Mouse (Mus musculus) heart, postnatal 25 days (tissue): Measurements from ENCODE around the gene Tmem63a. TPM values are rescaled to one million over a fixed set of nuclear protein-coding genes. Genes with fewer than 3 reads are reported as not detected.
A peak's percentile ranks its signal among the peaks of the same experiment; 100 is the strongest.
"Not testable (repeated sequence)": the region's sequence is repeated elsewhere in the genome, so short reads cannot be mapped to it uniquely, and the experiment has no call there.

Experiments used
- DNase-seq: peaks from one replicate; pipeline ENCODE4 v3.0.0; 2022; ENCODE audit warnings: low spot score
- intact Hi-C: fragments of 180-260 bp; cut with DNase I; formaldehyde crosslinking; loops from one replicate; pipeline ENCODE4 v1.15.1; 2025
- total RNA-seq, 2 experiments: library from RNA; stranded (reverse); gene quantifications; 2 replicates each; pipeline ENCODE4 v1.2.3; 2021

The Tmem63a gene
- 10 to 100 TPM; 15.1 to 16.3 TPM for total RNA-seq

DNA sequence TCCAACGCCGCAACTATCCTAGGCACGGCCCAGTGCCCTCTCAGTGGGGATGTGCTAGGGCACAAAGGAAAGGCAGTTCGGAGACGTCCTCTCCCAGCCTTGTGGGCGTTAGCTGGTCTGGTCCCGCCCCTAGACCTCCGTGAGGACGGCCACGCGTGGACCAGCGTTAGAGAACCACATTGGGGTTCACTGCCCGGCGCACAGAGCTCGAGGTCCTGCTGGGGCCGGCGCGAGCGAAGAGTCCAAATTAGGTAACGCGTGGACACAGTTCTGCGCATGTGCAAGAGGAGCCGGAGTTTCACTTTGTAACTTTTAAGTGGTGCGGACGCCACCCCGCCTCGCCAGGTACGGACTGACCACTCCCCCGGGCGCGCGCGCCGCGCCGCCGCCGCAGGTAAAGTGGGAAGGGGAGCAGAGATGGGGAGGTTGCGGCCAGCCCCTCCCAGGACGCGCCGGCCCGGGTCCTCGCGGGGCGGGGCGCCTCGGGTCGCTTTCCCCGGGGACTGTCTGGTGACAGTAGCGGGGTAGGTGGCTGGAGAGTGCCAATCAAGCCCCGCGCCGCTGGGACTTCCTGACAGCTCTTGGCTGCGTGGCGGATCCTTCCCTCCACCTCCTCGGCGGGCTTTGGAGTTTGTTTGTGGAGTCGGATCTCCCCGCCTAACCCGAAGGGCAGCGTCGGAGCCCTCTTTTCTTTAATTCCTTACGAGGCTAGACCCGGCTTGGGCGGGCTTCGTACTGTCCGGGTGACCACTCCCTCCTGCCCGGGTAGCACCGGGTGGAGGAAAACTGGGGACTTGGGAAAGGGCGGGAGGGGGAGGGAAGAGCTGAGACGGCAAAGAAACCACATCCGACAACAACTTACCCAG is at the start of gene Tmem63a:
Gene Tmem63a (plus strand): TSS at position 179 of the 866 bp plus-strand sequence.
- intact Hi-C loops = no loop called here

DNA sequence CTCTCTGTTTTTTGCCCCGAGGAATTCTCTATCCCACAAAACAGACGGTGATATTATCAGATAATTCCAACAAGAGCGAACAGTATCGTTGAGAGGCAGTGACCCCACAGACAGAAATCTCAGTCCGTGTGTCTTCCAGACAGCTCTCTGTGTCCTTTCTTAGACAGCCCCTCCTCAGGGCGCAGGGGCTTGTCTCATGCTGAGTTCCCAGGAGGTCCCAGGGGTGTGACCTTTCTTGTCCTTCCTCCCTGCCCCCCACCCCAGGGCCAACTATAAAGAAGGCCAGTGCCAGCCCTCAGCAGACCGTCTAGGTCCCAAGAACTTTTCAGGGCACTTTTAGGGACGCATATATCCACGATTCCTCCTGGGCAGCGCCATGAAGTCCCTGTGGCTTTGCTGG is 49.3 kb upstream of the Tmem63a start, which contains the start of gene Lefty2:
Gene Lefty2 (plus strand): TSS at position 301 of the 400 bp plus-strand sequence.
- DNase-seq = no peak
- intact Hi-C loops = no loop called here

More for the DNA sequence above, at the start of gene Tmem63a:
- peak; percentile 63 for DNase-seq

DNA sequence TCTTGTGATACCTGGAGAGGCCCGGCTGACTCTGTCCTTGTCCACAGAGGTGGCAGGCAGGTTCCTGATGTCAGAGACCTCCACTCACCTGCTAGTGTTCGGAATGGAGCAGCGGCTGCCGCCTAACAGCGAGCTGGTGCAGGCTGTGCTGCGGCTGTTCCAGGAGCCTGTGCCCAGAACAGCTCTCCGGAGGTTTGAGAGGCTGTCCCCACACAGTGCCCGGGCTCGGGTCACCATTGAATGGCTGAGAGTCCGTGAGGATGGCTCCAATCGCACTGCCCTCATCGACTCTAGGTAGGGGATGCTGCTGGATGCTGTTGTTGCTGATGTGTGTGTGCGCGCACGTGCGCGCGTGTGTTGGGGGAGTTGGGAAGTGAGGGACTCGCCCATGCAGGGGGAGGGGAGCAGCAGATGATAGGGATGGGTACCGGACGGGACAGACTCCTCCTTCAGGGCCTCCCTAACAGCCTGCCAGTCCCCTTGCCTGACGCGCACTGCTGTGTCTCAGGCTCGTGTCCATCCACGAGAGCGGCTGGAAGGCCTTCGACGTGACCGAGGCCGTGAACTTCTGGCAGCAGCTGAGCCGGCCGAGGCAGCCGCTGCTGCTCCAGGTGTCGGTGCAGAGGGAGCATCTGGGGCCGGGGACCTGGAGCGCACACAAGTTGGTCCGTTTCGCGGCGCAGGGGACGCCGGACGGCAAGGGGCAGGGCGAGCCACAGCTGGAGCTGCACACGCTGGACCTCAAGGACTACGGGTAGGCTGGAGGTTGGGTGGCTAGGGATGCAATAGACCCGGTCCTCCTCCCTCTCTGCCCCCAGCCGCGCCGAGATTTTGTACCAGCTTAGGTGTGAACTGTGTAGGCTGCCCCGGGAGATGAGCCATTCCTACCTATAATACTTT is 47.8 kb upstream of the Tmem63a start:
- DNase-seq, intact Hi-C loops: not testable (repeated sequence)

DNA sequence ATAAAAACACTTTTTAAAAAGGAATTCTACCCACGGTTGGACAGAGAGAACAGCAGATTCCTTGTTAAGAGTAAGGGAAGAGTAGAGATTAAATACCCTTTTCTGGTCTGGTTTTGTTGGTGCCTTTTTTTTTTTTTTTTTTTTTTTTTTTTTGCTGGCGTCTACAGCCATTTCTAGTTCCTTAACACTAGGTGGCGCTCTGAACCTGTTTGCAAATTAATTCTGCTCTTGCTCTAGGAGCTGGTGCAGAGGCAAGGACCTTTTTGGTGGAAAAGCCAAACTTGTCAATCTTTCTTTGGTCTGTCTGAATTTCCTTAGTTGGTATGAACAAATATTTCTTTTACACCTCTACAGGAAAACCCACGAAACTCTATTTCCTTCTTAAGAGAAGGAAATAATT is 41.0 kb upstream of the Tmem63a start:
- intact Hi-C loops = loop anchor here (1.0 kb wide), 1 partner anchor 73 kb away; no protein-coding TSS in a partner anchor
- DNase-seq = no peak

DNA sequence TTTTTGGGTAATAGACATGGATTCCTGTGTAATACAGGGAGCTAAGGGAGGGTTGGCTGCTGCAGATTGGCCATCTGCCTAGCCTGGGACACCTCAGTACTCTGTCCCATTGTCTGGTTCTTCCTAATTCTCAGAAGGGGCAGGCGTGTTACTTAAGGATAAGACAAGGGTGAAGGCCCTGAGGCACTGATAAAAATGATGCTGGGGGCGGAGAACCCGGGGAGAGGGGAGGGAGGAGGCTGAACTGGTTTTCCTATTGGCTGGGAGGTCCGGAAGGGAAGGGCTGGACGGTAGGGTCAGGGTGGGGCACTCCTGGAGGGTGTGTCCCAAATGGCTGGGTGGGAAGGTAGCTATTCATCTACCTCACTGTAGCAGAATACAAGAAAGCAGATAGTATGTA is 39.2 kb upstream of the Tmem63a start:
- intact Hi-C loops = loop anchor here (2.0 kb wide), 1 partner anchor 38 kb away; no protein-coding TSS in a partner anchor
- DNase-seq = no peak

DNA sequence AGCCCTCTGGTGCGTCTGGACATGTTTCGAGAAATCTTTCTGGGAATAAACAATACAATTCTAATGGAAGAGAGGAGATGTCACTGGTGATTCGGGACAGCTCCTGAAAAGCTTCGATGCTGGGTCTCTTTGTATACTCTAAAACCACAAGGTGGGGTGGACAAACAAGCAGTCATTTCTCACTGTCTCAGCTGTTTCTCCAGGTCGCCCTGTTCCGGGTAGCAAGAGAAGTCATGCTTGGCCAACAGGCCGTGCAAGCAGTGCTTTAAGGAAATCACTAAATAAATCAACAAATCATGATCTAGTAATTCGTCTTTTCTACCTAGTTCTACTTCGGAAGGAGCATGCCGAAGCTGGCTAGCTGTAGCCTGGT is 38.5 kb upstream of the Tmem63a start:
- DNase-seq = no peak
- intact Hi-C loops = loop anchor here (2.0 kb wide), 1 partner anchor 37 kb away; no protein-coding TSS in a partner anchor

DNA sequence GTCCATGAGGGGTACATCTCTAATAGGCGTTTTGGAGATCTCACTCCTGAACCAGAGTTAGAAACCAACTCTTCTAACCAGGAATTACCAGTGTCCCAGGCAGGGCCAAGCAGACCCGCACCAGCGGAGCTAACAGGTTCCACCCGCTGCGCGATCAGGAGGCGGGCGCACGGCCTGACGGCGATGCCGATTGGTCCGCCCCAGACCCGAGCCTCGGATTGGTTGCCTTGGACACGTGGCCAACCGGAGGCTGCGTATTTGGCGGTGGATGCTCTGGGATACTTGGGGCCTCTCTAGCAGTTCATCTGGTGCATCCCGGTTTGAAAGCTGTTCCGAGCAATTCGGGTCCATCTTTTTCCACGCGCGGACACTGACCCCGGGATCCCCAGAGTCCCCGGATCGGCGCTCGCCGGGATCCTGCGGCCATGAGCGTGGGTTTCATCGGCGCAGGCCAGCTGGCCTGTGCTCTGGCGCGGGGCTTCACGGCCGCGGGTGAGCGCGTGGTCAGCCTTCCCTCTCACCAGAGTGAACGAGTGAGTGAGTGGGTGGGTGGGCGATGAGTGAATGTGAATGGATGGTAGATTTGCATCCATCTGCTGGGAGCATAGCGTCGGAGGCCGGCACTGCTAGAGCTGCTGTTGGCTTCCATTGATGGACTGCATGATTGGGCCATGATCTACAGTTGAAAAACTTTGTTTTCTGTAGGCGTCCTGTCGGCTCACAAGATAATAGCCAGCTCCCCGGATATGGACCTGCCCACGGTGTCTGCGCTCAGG is 37.9 kb upstream of the Tmem63a start, which contains the start of gene Pycr2:
Gene Pycr2 (plus strand): TSS at position 255 of the 776 bp plus-strand sequence.
- DNase-seq = peak; percentile 89
- intact Hi-C loops = no loop called here

DNA sequence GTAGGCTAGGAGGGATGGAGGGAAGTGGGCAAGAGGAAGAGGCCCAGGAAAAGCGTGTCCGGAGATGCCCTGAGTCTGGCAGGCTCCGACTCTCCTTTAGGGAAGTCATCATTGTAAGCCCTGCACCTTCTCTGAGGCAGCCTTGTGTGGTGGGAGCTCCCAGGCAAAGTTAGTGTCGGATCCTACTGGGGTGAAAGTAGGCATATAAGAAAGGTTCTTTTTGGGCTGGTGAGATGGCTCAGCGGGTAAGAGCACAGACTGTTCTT is 37.4 kb upstream of the Tmem63a start:
- no peak for DNase-seq
- intact Hi-C loops = no loop called here

DNA sequence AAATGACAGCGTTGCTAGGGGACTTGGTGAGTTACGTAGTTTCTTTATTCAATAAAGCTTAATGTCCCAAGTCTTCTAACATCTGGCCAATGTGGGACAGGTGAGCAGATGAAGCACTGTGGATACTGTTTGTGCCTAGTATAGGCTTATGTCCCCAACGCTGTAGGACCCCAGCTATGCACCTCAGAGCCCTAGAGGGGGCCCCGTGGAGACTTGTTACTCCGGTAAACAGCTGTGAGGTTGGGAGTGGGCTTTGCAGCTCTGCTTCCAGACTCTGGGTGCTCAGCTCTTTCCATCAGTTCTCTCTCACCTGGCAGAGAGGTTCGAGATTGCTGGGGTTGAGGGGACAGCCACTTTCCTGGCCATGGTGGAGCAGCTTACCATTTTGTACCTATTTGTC is 36.8 kb upstream of the Tmem63a start:
- DNase-seq = no peak
- intact Hi-C loops = no loop called here

DNA sequence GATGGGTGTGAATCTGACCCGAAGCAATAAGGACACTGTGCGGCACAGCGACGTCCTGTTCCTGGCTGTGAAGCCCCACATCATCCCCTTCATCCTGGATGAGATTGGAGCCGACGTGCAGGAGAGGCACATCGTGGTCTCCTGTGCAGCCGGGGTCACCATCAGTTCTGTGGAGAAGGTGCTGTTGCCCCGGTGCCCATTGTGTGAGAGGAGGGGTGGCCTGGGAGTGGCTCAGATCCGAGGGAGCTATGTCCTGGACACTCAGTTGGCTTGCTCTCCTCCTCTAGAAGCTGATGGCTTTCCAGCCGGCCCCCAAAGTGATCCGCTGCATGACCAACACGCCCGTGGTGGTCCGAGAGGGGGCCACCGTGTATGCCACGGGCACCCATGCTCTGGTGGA is 36.3 kb upstream of the Tmem63a start:
- intact Hi-C loops = no loop called here
- DNase-seq = no peak

DNA sequence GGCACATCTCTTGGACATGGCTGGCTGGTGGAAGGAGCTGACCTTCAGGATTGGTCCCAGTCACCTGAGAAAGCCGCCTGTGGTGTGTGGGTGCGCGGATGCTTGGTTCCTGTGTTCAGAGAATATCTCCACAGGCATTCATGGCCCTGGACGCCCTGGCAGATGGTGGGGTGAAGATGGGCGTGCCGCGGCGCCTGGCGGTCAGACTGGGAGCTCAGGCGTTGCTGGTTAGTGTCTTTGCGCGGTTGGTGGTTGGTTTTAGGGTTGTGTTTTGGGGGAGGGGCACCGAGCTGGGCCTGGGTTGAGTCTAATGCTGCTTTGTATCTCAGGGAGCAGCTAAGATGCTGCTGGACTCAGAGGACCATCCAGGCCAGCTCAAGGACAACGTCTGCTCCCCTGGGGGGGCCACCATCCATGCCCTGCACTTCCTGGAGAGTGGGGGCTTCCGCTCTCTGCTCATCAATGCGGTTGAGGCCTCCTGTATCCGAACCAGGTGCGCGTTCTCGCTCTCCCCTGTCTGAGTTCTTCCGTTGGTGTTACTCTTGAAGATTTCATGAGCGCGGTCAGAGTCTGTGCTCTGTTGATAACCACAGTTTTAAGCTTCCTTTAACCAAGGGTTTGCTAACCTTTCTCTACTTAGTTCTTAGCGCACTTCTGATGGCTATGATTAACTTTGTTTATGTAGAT is 35.5 kb upstream of the Tmem63a start:
- intact Hi-C loops = no loop called here
- DNase-seq = no peak

DNA sequence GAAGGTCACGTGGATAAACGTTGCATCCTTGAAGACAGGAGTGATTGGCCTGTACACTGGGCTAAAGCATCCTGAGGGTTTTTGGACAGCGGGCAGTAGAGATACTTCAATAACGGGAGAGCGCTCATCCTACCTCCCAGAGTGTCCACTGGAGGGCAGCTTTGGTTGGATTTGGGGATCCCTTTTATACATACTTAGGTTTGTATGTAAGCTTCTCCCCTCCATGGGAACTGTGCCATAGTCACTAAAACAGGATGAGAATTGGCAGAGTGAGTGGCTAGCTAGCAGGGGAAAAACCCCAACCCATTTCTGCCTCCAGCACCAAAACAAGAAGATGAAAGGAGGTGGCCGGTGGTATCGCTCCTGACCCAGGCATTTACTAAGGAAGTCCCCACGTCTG is 31.0 kb upstream of the Tmem63a start:
- DNase-seq = no peak
- intact Hi-C loops = no loop called here

DNA sequence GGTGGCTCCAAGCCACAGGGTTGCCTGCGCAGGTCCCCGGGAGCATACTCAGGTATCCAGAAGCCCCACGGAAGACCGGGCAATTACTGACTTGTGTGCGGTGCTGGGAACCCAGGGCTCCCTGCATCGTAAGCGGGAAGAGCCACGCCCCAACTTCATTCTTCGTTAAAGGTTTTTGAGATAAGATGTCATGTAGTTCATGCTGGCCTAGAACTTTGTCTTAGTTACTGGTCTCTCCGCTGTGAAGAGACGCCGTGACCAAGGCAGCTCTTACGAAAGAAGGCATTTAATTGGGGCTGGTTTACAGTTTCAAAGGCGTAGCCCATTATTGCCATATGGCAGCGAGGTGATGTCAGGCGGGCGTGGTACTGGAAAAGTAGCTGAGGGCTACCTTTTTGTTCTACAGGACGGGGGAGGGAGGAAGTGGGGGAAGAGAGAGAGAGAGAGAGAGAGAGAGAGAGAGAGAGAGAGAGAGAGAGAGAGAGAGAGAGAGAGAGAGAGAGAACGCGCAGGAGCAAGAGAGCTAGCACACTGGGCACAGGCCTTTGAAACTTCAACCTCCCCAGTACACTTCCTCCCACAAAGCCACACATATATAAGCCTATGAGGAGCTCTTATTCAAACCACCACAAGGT is 30.4 kb upstream of the Tmem63a start:
- intact Hi-C loops = no loop called here
- DNase-seq = no peak

DNA sequence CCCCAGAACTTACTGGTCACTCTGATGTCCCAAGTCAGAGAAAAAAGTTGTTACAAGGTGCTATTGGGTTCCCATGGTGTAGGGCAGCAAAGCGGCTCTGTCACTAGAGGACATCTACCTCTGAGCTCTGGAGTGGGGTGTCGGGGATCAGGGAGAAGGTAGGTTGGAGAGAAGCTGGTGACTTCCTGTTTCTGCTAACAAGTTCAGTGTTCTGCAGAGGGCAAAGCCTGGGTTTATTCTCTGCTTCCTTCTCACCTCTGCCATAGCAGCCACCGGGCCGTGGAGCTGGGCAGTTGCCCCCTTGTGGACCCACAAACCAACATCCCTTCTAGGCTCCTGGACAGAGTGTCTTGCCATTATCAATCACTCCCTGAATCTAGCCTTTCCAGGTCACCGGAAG is 29.4 kb upstream of the Tmem63a start:
- no peak for DNase-seq
- intact Hi-C loops = no loop called here

DNA sequence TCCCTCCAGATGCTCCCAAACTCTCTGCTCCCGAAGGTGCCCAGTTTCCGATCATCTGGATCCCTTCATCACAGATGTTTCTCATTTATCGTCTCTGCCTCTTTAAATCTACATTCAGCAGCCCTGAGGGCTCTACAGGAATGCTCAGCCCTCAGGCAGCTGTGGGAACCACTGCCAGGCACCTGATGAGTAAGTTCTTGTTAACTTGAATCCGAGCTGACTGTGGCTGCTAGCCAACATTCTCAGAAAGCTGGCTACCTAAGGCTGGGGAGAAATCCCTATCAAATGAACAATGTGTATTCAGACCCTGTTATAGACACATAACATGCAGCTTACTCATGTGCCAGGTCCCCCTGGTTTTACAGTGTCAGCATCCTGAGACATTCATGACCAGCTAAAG is 28.3 kb upstream of the Tmem63a start:
- DNase-seq = no peak
- intact Hi-C loops = no loop called here

DNA sequence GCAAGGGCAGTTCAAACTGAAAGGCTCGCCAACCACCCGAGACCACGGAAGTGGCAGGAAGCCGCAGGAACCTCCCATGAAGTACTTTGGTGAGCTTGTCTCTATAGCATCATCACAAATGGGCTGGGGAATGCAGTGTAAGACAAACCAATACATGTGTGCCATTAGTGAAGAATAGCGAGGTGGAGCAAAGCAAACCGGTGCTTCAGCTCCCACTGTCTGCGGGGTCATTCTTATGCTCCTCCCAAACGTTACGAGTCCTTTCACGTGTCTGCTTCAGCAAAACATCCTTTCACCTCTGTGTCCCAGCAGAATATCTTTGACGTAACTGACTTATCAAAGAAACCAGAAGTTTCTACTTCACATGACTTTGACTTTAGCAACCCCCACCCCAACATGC is 25.7 kb upstream of the Tmem63a start:
- DNase-seq = no peak
- intact Hi-C loops = no loop called here

DNA sequence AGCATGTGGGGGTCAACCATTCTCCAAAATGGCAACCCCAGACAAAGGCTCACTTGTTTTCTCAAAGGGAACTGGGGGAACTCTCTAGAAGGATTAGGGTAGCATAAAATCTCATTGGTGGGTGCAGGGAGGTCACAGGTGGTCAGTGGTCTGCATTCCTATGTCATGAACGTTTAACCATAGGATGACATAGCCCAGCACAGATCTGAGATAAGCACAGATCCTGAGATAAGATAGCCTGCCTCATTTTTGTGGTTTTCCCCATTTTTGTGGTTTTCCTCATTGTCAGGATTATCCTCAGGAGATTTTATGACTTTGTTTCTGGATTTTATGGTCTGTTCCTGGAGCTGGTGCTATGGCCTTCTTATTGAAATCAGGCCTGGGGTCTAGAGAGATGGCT is 25.1 kb upstream of the Tmem63a start:
- intact Hi-C loops = no loop called here
- no peak for DNase-seq

DNA sequence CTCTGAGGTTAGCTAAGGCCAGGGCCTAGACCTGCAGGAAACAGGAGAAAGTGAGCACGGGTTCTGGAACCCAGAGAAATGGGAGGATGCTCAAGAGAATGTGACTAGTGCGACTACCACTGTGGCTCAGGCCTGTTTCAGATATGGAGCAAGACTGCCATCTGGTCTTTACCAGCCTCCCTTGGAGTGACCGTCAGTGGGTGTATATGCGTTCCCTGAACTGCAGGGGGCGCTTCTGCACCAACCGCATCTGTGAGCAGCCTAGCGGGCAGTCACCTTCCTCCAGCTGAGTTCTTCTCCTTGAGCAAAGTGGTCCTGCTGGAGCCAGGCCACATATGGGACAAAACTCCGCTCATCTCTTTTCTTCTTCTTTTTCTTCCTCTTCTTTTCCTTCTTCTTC is 22.5 kb upstream of the Tmem63a start:
- DNase-seq = no peak
- intact Hi-C loops = no loop called here
